Mouse (Mus musculus) hindbrain, postnatal 0 days (tissue): ENCODE measurements around the gene Erich4. TPM values are rescaled to one million over a fixed set of nuclear protein-coding genes. Genes with fewer than 3 reads are reported as not detected.

Source experiments
- ATAC-seq: fragments of 200-750 bp; cut with Nextera tagmentation; 2 replicates; pipeline ENCODE4 v1.8.0; 2017; ENCODE audit warnings: mild to moderate bottlenecking, moderate TSS enrichment, moderate library complexity
- DNase-seq: peaks from one replicate; pipeline ENCODE4 v3.0.0-alpha.2; 2015; ENCODE audit warnings: low spot score
- H3K27ac ChIP-seq: fragments of 300-500 bp; sonication (generic); 2 replicates; pipeline ENCODE4 v1.5.1; 2014; ENCODE audit warnings: mild to moderate bottlenecking
- H3K27me3 ChIP-seq: fragments of 300-500 bp; sonication (generic); 2 replicates; pipeline ENCODE4 v1.6.1; 2014; ENCODE audit warnings: low read length, mixed read lengths; ENCODE audit not compliant: insufficient read depth
- H3K36me3 ChIP-seq: fragments of 300-500 bp; sonication (generic); 2 replicates; pipeline ENCODE4 v1.6.1; 2014; ENCODE audit warnings: low read length, mixed read lengths; ENCODE audit not compliant: insufficient read depth
- H3K4me1 ChIP-seq: fragments of 300-500 bp; sonication (generic); 2 replicates; pipeline ENCODE4 v1.6.1; 2014; ENCODE audit warnings: antibody characterized with exemption, low read length, mixed read lengths; ENCODE audit not compliant: insufficient read depth
- H3K4me2 ChIP-seq: fragments of 300-500 bp; sonication (generic); 2 replicates; pipeline ENCODE4 v1.6.1; 2014; ENCODE audit warnings: low read depth, mild to moderate bottlenecking, low read length, moderate library complexity, mixed read lengths
- H3K4me3 ChIP-seq: fragments of 300-500 bp; sonication (generic); 2 replicates; pipeline ENCODE4 v1.5.1; 2014; ENCODE audit warnings: low read length
- H3K9ac ChIP-seq: fragments of 300-500 bp; sonication (generic); replicated peaks from 2 replicates; pipeline ENCODE4 v1.6.1; 2014; ENCODE audit warnings: mild to moderate bottlenecking, low read length, moderate library complexity, mixed read lengths
- H3K9me3 ChIP-seq: fragments of 300-500 bp; sonication (generic); 2 replicates; pipeline ENCODE4 v1.6.1; 2016; ENCODE audit warnings: low read length, mixed read lengths
- CTCF ChIP-seq: IDR thresholded peaks from 2 replicates; pipeline ENCODE4 v1.5.1; 2016; ENCODE audit warnings: antibody characterized with exemption, control low read depth, low read depth
- WGBS: fragments of 180-500 bp; shearing (Covaris S2); extraction: QIAGEN DNeasy Blood & Tissue Kit; methylation state at CpG from one replicate; pipeline ENCODE4 v1.1.7; 2014; 5-methylcytosine and 5-hydroxymethylcytosine counted together
- polyA plus RNA-seq: library from polyadenylated mRNA; unstranded; fragments of >200 nt; fragmentation: Nextera tagmentation; extraction: Ambion mirVana; gene quantifications from 2 replicates; pipeline ENCODE4 v1.2.1, GENCODE M21; 2015
- total RNA-seq: library from RNA; depleted of rRNA; stranded (reverse); fragments of >200 nt; gene quantifications from 2 replicates; pipeline ENCODE4 v1.2.3, GENCODE M21; 2014

Erich4 gene
- total and polyA plus RNA-seq, 2 experiments from 2014 or later = not detected

DNA sequence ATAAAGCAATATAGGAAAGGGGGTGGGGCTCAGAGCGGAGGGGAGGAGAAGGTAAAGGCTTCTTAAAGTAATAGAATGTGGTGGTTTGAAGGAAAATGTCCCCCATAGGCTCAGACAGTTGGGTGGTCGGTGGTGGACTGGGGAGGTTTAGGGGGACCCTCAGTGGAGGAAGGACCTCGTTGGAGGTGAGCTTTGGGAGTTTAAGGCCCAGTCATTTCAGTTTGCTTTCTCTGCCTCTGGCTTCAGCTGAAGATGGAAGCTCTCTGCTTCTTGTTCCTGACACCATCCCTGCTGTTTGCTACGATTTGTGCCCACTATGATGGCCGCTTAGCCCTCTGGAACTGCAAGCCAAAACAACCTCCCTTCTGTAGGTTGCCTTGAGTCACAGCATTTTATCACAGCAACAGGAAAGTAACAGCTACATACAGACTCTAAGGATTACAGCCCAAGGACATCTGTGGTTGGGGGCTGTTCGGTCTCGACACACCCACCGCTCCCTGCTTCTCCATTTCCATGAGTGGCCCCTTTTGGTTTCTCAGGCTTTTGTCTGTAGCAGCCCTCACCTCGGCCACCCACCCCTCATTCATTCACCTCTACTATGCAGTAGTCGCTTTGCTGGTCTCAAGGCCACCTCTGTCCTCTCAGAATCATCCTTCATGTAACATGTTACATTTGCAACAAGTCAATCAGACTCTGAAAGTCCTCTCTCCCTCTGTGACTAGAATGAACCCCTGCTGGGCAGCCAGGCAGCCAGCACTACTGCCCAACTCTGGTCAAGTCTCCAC lies 1.9 kb upstream of the Erich4 start:
- no peak for DNase-seq
- no peaks in the 10 kb centered on the region for H3K9me3 ChIP-seq
- WGBS = 84% methylated on average over 10 of the region's 10 CpGs
- TF ChIP-seq CTCF = no peak
- H3K4me3 ChIP-seq = no peak overlapping the region
- peaks cover 15% of the 10 kb centered on the region; the same call in 1 of the 2 replicates for H3K36me3 ChIP-seq
- H3K9ac ChIP-seq = no peak overlapping the region
- peaks cover 5% of the 10 kb centered on the region; the same call in 1 of the 2 replicates for H3K4me1 ChIP-seq
- no peak overlapping the region for H3K4me2 ChIP-seq
- no peak for ATAC-seq
- H3K27me3 ChIP-seq = no peaks in the 10 kb centered on the region
- H3K27ac ChIP-seq = no peak overlapping the region

DNA sequence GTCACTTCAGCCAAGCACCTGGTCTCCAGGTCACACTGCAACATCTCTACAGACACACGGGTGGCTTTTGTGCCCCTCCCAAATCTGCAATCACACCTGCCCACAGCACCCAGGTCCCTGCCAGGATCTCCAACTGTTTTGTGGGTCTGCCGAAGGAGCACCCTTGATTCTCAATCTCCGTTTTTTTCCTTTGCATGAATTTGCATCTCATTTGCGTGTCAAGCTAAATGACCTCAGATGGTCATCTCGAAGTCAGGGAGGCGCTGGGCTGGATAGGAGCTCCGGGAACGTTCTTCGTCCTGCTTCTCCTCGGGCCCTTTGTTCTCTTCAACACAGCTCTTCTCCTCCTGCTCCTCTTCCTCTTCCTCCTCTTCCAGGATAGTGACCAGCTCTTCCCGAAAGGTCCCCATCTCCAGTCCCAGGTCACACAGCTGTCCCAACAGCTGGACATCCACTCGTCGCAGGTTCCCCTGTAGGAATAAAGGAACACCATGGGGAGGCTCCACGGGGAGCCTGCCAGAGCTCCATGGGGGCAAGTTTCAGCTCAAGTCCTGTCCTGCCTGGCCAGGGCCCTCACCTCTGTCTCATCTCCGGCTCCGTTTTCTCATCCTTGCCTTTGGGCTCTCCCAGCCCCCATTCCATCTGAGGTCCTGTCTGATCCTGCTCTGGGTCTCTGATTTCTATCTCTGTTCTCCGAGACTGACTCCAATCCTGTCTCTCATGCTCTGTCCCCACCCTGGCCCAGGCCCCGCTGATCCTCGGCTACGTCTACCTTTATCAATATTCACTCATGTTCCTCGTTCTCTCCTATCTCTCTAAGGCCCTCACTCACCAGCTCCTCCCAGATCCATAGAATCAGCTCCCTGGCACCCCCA lies 624 bp downstream of the Erich4 start:
- DNase-seq (no peak), ATAC-seq (no peak)
- Histone ChIP-seq H3K27me3 (no peaks in the 10 kb centered on the region), H3K9me3 (no peaks in the 10 kb centered on the region), H3K4me1 (peaks cover 3% of the 10 kb centered on the region; the same call in 1 of the 2 replicates), H3K9ac (no peak overlapping the region), H3K27ac (no peak overlapping the region), H3K4me3 (no peak overlapping the region), H3K4me2 (no peak overlapping the region), H3K36me3 (no peaks in the 10 kb centered on the region)
- WGBS = 65% methylated on average over 21 of the region's 21 CpGs
- TF ChIP-seq CTCF = no peak

DNA sequence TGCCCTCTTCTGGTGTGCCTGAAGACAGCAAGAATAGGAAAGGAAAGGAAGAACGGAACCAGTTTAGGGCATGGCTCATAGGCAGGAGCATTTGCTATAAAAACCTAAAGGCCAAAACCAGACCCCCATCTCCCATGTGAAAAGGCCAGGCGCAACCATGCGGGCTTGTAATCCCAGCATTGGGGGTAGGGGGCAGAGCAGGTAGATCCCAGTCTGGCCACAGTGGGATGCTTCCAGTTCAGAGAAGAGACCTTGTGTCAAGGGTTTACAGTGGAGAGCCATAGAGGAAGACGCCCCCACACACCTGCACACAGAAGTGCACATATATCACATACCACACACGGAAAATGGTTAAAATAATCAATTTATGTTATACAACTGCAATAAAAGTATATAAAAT lies 1.6 kb downstream of the Erich4 start:
- Histone ChIP-seq H3K27me3 (no peaks in the 10 kb centered on the region), H3K4me3 (no peak overlapping the region), H3K9me3 (no peaks in the 10 kb centered on the region), H3K4me2 (no peak overlapping the region), H3K27ac (no peak overlapping the region), H3K9ac (no peak overlapping the region), H3K36me3 (no peaks in the 10 kb centered on the region), H3K4me1 (no peaks in the 10 kb centered on the region)
- ATAC-seq = no peak
- TF ChIP-seq CTCF = no peak
- DNase-seq = no peak
- WGBS = 88% methylated on average over 5 of the region's 5 CpGs

DNA sequence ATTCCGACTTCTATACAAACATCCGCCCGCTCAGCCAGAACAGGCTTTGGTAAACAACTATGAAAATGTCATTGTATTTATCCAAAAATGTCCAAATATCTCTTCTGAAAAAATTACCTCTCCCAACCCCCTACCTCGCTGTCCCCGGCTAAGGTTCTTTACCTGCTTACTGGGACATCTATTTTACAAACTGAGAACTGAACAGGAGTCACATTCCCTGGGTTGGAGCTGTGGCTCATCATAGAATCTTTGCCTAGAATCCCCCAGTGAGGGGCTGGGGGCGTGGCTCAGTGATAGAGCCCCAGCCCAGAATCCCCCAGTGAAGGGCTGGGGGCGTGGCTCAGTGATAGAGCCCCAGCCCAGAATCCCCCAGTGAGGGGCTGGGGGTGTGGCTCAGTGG lies 4.2 kb downstream of the Erich4 start:
- no peaks in the 10 kb centered on the region for H3K9me3 ChIP-seq
- no peak overlapping the region for H3K4me3 ChIP-seq
- H3K27me3 ChIP-seq = no peaks in the 10 kb centered on the region
- 51% methylated on average over 7 of the region's 7 CpGs for WGBS
- DNase-seq (no peak), ATAC-seq (no peak)
- H3K4me2 ChIP-seq = no peak overlapping the region
- no peak overlapping the region for H3K9ac ChIP-seq
- no peak for TF ChIP-seq CTCF
- no peaks in the 10 kb centered on the region for H3K36me3 ChIP-seq
- H3K4me1 ChIP-seq = no peaks in the 10 kb centered on the region
- no peak overlapping the region for H3K27ac ChIP-seq

DNA sequence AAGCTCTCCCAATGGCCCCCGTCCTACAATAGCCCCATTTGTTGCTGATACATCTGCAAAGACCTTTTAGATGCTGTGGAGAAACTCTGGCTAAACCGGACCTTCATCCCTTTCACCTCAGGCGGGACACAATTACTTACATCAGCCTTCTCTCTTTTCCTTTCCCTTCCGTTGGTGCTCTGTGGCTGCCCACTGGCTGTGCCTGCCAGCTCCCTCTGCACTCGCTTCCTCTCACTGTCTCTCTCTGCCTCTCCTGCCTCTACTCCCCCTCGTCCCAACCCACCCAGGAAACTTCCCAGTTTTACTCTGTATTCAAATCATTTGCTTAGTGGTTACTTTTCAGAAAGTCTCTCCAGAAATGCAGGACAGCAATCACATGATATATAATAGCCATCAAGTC lies 5.6 kb downstream of the Erich4 start:
- Histone ChIP-seq H3K27ac (no peak overlapping the region), H3K4me3 (no peak overlapping the region), H3K9me3 (no peaks in the 10 kb centered on the region), H3K4me2 (no peak overlapping the region), H3K9ac (no peak overlapping the region), H3K36me3 (no peaks in the 10 kb centered on the region), H3K27me3 (no peaks in the 10 kb centered on the region), H3K4me1 (no peaks in the 10 kb centered on the region)
- 40% methylated on average over 6 of the region's 6 CpGs for WGBS
- ATAC-seq (no peak), DNase-seq (no peak)
- TF ChIP-seq CTCF = no peak

DNA sequence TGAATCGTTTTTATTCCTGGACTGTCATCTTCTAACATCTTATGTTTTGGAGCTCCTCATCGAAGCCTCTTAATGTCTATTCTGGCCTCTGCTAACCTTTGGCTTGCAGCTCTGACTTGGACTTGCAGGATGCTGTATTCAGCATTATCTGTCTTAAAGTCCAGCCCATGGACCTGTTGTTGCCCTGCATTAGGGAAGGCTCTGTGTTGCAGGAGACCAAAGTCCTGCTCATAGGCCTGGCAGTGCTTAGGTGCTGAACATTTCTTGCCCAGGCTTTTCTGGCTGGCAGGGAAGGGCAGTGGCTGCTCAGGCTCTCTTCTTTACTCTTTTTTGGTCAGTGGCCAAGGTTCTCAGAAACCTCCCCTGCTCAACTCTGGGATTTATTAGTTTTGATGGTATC lies 8.5 kb downstream of the Erich4 start:
- Histone ChIP-seq H3K4me1 (no peaks in the 10 kb centered on the region), H3K27me3 (no peaks in the 10 kb centered on the region), H3K4me2 (no peak overlapping the region), H3K9ac (no peak overlapping the region), H3K4me3 (no peak overlapping the region), H3K36me3 (no peaks in the 10 kb centered on the region), H3K9me3 (no peaks in the 10 kb centered on the region), H3K27ac (no peak overlapping the region)
- 93% methylated on average over 2 of the region's 2 CpGs for WGBS
- ATAC-seq (no peak), DNase-seq (no peak)
- TF ChIP-seq CTCF = no peak
